Mouse (Mus musculus) right cerebral cortex, postnatal 36 days (tissue): Measurements from ENCODE around the gene Ddx5.
"Not testable (repeated sequence)": the region's sequence is repeated elsewhere in the genome, so short reads cannot be mapped to it uniquely, and the experiment has no call there.

Experiments used
- DNase-seq, 2 experiments: peaks; one replicate each; pipeline ENCODE4 v3.0.0; 2022; ENCODE audit warnings: low spot score in 2 of 2, mixed read lengths in 1 of 2

Gene Ddx5

GRCm38 (mm10) chr11:106788775-106789459, at the start of gene Ddx5, which contains the start of gene Cep95:
Gene Ddx5 (minus strand): TSS chr11:106789185.
Gene Cep95 (plus strand): TSS chr11:106789252.
- DNase-seq, result peak; percentile 91 to 97

DNA sequence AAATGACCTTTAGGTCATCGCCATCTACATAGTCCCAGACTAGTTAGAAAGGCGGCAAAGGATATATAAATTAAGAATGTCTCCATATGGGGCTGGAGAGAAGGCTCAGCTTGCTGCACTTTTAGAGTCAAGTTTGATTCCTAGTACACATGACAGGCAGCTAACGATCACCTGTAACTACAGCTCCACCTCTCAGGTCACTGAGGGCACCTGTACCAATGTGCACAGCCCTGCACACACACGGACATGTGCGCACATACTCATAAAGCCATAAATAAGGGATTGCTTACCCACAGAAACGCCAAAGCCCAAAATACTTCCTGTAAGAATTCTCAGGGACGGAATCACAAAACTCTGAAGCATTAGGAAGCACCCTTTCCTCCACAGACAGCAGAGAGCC, 39.1 kb upstream of the Ddx5 start:
- DNase-seq, result no peak

DNA sequence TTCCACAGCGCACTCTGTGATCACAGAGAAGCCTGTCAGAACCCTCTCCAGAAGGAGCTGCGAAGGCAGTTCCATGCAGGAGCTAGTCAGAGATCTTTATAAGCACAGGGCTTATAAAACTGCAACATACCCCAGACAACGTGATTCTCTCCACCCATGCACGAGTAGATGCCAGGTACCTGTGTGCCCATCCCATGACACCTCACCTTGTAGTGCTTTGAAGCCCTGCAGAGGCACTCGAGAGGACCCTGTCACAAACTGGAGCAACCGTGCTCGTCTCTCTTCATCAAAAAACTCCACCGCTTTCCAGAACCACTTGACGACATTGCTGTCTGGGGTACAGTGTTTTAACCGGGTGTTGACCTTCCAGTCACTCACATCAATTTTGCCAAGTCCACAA, 35.4 kb upstream of the Ddx5 start:
- DNase-seq, result no peak

- DNase-seq, result no peak
Observed at GRCm38 (mm10) chr11:106823741-106824140, 34.8 kb upstream of the Ddx5 start.

DNA sequence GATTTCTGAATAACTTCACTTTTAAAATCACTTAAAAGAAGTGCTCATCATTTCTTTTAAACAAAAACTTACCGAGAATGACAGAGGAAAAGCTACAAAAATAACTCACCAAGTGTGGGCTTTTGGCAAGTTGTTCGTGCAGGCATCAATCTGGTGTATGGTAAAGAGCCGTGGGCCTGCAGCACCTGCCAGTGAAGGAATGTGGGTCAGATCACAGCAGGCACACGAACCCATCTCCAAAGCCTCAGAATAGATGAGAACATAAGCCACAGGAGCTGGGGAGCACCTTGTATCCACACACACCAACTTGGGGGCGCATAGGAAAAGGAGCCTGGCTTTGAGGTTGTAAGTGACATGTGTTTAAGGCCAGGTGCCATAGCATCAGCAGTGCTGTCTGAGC, 33.9 kb upstream of the Ddx5 start:
- peak; percentile 62 to 74 for DNase-seq

DNA sequence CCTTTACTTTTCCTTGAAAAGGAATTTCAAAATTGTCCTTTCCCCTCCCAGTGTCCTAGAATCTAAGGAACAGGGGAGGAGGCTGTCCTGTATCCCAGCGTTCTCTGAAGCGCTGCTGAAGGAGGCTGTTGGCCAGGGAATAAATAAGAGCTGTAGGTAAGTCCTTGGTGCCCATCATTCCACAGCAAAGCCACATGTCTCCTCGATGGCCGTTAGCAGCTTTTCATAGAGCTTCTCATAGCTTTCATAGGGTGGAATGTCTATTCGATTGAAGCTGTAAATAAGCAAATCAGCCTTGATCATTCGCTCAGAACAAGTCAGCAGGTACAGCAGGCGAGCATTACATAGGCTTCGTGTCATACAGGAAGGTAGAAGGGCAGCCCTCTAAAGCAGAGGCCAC, 33.5 kb upstream of the Ddx5 start:
- no peak for DNase-seq

DNA sequence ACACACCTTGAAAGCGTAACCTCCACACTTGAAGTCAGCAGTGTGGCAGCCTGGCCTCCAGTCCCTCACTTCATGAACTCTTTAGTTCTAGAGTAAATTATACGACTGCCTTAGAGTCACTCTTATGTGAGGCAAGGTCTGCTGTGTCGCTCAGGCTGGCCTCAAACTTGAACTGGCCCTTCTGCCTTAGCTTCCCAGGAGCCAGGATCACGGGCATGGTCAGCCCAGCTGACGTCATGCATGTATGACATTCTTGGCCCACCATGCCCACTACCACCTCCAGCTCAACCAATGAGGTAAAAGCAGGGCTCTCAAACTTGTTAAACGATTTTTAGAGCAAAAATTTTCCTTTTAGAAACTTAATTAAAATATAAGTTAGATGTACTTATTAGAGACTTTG, 32.4 kb upstream of the Ddx5 start:
- no peak for DNase-seq

DNA sequence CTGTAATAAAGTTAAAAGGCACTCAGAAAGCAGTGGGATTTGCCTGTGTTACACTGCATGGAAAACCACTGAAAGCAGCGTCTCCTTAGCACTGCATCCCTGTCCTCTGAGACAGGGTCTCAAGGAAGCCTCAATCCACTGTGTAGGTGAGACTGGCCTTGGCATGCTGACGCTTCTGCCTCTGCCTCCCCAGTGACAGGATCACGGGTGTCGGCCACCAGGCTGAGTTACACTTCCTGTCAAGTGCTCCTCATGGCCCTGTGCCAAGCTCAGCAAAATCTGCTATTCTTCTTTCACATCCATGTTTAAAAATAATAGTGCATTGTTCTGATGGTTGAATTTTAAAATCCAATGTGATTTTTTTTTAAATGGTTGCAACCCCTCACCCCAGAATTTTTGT, 32.0 kb upstream of the Ddx5 start:
- no peak for DNase-seq

GRCm38 (mm10) chr11:106820252-106820651, 31.3 kb upstream of the Ddx5 start:
- no peak for DNase-seq

GRCm38 (mm10) chr11:106819595-106819994, 30.6 kb upstream of the Ddx5 start:
- no peak for DNase-seq

DNA sequence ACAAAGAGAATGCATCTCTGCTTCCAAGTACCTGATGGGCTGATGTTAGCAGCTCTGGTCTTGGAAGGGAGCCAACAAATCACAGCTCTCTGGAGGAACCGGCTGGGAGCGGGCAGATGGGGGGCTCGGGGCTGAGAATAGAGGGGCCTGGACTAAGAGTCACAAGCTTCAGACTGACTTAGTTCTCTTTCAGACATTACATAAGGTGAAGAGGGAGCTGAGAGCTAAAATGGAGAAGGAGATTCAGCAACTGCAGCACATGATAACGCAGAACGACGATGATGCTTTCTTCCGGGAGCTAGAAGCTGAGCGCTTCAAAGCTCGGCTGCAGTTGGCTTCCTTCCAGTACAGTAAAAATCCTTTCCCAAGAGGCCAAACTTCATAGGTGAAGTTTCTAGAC, 29.4 kb upstream of the Ddx5 start:
- DNase-seq, result no peak

- no peak for DNase-seq
Observed at GRCm38 (mm10) chr11:106817808-106818207, 28.8 kb upstream of the Ddx5 start.

GRCm38 (mm10) chr11:106817156-106817555, 28.2 kb upstream of the Ddx5 start:
- DNase-seq, result peak in 1 of 2 experiments; percentile 25

GRCm38 (mm10) chr11:106816316-106816715, 27.3 kb upstream of the Ddx5 start:
- no peak for DNase-seq

- DNase-seq, result peak in 1 of 2 experiments; percentile 34
Observed at GRCm38 (mm10) chr11:106815761-106816160, 26.8 kb upstream of the Ddx5 start.

- no peak for DNase-seq
Observed at GRCm38 (mm10) chr11:106815331-106815730, 26.3 kb upstream of the Ddx5 start.

DNA sequence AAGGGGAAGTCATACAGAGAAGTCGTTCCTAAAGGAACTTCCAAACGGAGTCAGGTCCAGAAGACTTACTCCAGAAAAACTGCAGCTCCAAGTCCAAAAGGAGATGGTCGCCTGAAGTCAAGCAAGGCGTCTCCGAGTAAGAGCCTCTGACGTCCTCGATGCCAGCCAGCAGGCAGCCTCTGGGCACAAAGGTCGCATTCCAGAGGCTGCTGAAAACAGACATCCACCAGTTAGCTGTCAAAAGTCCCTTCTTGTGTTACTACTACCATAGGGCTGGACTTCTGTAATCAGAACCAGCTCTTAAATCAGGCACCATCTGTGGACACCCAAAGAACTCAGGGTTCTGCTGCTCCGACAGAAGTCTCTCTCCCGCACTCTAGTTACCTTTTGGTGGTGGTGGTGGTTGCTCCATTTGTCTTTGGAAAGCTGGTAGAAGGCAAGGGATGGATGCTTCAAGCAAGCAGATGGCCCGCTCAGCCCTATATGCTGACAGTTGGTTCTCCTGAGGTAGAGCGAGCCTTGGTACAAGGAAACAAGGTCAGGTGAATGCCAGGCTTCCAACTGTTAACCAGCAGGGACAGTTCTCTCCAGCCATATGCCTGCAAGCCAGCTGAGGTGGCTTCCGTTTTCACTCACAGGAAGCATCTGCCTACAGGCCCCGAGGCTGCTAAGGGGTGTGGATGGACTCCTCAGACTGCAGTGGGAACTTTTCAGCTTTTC, 25.8 kb upstream of the Ddx5 start:
- no peak for DNase-seq

GRCm38 (mm10) chr11:106812410-106813136, 23.6 kb upstream of the Ddx5 start:
- no peak for DNase-seq

DNA sequence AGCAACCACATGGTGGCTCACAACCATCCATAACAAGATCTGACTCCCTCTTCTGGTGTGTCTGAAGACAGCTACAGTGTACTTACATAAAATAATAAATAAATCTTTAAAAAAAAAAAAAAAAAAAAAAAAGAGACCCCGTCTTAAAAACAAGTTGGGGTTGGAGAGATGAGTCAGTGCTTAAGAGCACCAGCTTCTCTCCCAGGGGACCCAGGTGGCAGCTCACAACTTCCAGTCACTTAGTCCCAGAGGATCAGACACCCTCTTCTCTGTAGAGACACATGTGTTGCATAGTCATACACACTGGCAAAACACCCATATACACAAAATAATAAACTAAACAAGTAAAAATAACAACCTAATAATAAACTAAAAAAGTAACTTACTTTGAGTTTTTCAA, 18.5 kb upstream of the Ddx5 start:
- DNase-seq, result not testable (repeated sequence)

DNA sequence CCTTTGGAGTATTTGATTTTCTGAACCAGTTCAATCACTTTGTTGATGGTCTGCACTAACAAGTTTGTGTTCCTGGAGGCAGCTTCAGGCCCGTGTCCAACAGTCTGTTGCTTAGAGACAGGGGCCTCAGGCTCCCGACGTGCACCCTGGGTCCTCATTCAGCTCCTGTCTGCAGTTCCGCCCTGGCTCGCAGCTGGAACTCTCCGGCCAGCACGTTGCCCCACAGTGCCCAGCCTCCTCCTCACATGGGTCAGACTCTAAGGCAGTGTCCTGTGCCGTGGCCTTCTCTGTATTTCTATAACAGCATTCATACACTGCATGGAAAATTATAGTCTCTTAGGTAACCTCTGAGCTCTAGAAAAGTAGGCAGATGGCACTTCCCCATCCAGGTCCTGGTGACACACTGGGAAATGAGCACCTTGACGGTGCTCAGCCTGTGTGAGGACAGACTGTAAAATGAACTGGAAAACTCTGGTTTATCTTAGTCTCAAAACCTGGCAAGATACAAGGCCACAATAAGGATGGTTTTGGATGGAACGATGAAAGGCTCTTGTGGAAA, 13.2 kb upstream of the Ddx5 start:
- no peak for DNase-seq

DNA sequence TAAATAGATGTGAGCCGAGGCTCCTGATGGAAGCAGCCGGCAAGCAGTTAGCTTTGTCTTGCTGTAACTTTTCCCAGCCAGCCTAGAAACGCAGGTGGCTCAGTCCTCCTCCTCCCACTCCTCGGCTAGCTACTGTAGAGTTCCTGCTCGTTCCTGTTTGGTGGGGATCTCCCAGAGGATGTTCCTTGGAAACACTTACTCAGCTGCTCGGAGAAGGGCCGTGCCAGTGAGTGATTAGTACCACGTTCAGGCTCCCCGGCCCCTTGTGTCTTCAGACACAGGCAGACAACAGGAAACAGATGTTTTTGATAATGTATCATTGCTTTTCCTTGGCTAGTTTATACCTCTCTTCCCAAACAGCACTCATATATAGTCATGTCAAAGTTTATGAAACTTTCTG, 6.7 kb upstream of the Ddx5 start:
- no peak for DNase-seq

DNA sequence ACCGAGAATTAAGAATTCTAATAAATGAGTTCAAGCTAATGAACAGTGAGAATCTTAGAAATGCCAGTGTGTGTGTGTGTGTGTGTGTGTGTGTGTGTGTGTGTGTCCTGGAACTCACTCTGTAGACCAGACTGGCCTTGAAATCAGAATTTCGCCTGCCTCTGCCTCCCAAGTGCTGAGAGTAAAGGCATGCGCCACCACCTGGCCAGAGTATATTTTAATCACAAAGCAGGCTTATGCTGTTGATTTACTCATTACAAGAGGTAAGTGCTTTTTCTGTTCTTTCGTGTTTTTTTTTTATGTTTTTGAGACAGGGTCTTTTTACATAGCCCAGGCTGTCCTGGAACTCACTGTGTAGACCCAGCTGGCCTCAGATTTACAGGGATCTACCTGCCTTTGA, 4.9 kb upstream of the Ddx5 start:
- DNase-seq, result no peak
